13 mouse cellular contexts compared by ENCODE assay signal in genomic region chr5:141677841-141678240, GRCm38 (mm10).
"Had no signal": no experiment of that assay in that cellular context is flagged by ENCODE, and none has a peak within 500 bp of the region (broad histone marks: within the 10 kb centered on the region; RNA-seq: fewer than 3 reads in every experiment).

No protein-coding gene starts in this region.

- DNase-seq: gastrocnemius, postnatal 14 days; gastrocnemius, postnatal 36 days; heart, adult 11 months; heart, adult 2 months; heart, postnatal 14 days; heart, postnatal 36 days; kidney, adult 11 months; kidney, adult 2 months; kidney, postnatal 10 days; kidney, postnatal 36 days; layer of hippocampus, adult 9-11 months; layer of hippocampus, postnatal 36 days; left cerebral cortex, postnatal 4 days had no signal
